Mouse (Mus musculus) brain, embryonic 14.5 days (tissue): ENCODE results near the gene Gm49403.
"Not testable (repeated sequence)": the region's sequence is repeated elsewhere in the genome, so short reads cannot be mapped to it uniquely, and the experiment has no call there.

Source experiments
- CTCF ChIP-seq: fragments of 200-500 bp; IDR thresholded peaks from 2 replicates; pipeline ENCODE4 v1.5.1; 2012; ENCODE audit warnings: inconsistent platforms, mild to moderate bottlenecking, moderate library complexity, borderline replicate concordance; ENCODE audit not compliant: insufficient read depth, insufficient read length; ENCODE audit errors: extremely low read depth
- POLR2A ChIP-seq: fragments of 200-500 bp; IDR thresholded peaks from 2 replicates; pipeline ENCODE4 v1.6.1; 2012; ENCODE audit warnings: mild to moderate bottlenecking, inconsistent platforms, borderline replicate concordance; ENCODE audit not compliant: poor library complexity, insufficient read depth, insufficient read length, severe bottlenecking; ENCODE audit errors: extremely low read depth

DNA sequence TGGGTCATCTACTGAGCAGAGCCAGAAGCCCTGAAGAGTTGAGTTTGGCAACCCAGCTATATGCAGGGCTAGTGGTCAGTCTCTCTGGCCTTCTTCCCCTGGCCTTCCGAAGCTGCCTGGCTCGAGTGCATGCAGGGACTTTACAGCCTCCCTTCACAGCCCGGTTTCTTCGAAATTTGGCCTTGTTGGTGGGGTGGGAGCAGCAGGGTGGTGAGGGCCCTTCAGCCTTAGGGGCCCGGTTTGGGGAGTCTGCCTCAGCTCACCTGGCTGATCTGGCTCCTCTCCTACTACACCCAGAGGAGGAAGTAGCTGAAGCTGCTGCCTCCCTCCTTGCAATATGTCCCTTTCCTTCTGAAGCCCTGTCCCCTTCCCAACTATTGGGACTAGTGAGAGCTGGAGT lies 12.5 kb downstream of the Gm49403 start:
- TF ChIP-seq POLR2A, CTCF: not testable (repeated sequence)
